Mouse (Mus musculus): ENCODE data around the gene Fshr. TPM values are rescaled to one million over a fixed set of nuclear protein-coding genes. Genes with fewer than 3 reads are reported as not detected.
"Not testable (repeated sequence)": the region's sequence is repeated elsewhere in the genome, so short reads cannot be mapped to it uniquely, and the experiment has no call there.

Fshr gene
- polyA plus RNA-seq (2012; fragmentation: generic; extraction: Trizol) = not detected
- long read RNA-seq, experiment 1 = 0 reads
- long read RNA-seq, experiment 2 = 0 reads

DNA sequence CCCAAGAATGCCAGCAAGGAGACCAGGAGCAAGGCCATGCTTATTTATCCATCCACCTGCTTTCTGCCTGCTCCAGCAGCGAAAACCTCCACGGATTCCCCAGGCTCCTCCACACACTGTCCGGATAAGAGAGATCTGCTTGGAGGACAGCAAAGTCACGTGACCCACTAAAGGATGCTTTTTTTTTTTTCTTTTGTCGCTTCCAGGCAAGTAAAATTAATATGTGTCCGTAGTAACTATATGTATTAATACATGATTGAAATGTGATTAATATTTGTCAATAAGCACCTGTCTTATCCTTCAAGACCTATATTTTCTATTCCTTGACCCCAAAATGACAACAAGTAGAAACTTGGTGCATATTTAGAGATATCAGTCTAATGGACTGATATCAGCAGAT, at the start of gene Fshr:
Gene Fshr (minus strand): TSS at position 101 of the 400 bp plus-strand sequence.
- Histone ChIP-seq H3K36me3 (ENCODE audit: control insufficient read depth, insufficient read depth) (no peaks in the 10 kb centered on the region), H3K79me3 (ENCODE audit: low read depth) (no peaks in the 10 kb centered on the region), H3ac (ENCODE audit: control insufficient read depth, insufficient read length, low read depth) (no peak within 1 kb of the TSS), H3K27me3 (ENCODE audit: control insufficient read depth, insufficient read depth, insufficient read length) (no peaks in the 10 kb centered on the region), H3K79me2 (ENCODE audit: control insufficient read depth, insufficient read depth) (no peaks in the 10 kb centered on the region), H3K4me3 (ENCODE audit: insufficient read depth, poor library complexity, severe bottlenecking) (no peak within 1 kb of the TSS)
- TF ChIP-seq MYOD1 (IDR thresholded peaks at IDR 0.05; ENCODE audit: control insufficient read depth, insufficient read length, low read depth) = no peak
- no peak for TF ChIP-seq CTCF (IDR thresholded peaks at IDR 0.05; ENCODE audit: control insufficient read depth, insufficient read depth, insufficient read length)
- TF ChIP-seq MYOG (IDR thresholded peaks at IDR 0.05; ENCODE audit: control insufficient read depth, extremely low read depth, insufficient read length) = no peak
- peak; percentile 2 for TF ChIP-seq USF1 (IDR thresholded peaks at IDR 0.05; ENCODE audit: low read depth)
- no peak for TF ChIP-seq MAX (IDR thresholded peaks at IDR 0.05)
- no peak for TF ChIP-seq FOSL1 (IDR thresholded peaks at IDR 0.05; ENCODE audit: insufficient read depth, low read length, poor library complexity, severe bottlenecking)
- TF ChIP-seq CEBPB (IDR thresholded peaks at IDR 0.05; ENCODE audit: low read depth) = no peak

DNA sequence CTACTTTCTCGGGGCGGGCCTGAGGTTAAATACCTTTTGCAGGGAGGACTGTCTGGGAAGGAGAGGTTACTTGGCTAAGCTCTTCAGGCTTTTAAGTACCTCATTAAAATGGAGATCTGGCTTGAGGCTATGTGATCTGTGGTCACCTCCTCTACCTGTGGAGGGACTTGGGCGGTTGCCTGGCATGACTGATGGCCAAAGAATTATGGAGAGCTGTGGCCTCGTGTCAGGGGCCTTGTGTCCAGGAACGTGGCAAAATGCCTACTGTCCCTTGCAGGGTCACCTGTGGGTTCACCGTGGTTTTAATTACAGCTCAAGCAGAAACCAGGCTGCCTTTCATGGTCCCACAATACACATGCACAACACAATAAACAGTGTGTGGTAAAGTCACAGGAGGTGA, 1.7 kb upstream of the Fshr start:
- H3K27me3 ChIP-seq (ENCODE audit: control insufficient read depth, insufficient read depth, insufficient read length) = no peaks in the 10 kb centered on the region
- no peaks in the 10 kb centered on the region for H3K79me3 ChIP-seq (ENCODE audit: low read depth)
- TF ChIP-seq USF1 (IDR thresholded peaks at IDR 0.05; ENCODE audit: low read depth) = no peak
- TF ChIP-seq FOSL1 (IDR thresholded peaks at IDR 0.05; ENCODE audit: insufficient read depth, low read length, poor library complexity, severe bottlenecking) = no peak
- no peak for TF ChIP-seq MYOD1 (IDR thresholded peaks at IDR 0.05; ENCODE audit: control insufficient read depth, insufficient read length, low read depth)
- no peak for TF ChIP-seq MAX (IDR thresholded peaks at IDR 0.05)
- TF ChIP-seq MYOG (IDR thresholded peaks at IDR 0.05; ENCODE audit: control insufficient read depth, extremely low read depth, insufficient read length) = no peak
- H3K4me3 ChIP-seq (ENCODE audit: insufficient read depth, poor library complexity, severe bottlenecking) = no peak overlapping the region
- no peaks in the 10 kb centered on the region for H3K36me3 ChIP-seq (ENCODE audit: control insufficient read depth, insufficient read depth)
- no peaks in the 10 kb centered on the region for H3K79me2 ChIP-seq (ENCODE audit: control insufficient read depth, insufficient read depth)
- H3ac ChIP-seq (ENCODE audit: control insufficient read depth, insufficient read length, low read depth) = no peak overlapping the region

DNA sequence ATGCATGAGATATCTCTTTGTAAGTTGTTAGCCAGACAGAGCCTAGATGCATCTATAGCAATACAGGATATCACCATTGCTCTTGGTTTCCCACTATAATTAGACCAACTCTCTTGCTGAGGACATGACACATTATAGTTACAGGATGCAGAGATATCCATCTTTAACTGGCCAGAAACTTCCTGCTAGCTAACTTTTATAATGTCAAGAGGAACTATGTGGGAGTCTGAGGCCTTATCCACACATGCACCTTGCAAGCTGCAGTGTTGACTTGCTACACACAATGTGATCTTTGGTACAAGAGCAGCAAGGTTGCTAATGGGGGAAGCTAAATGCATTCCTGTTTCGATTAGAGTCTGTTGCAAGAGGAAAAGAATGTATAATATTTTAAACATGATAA, 26.9 kb downstream of the Fshr start:
- H3K79me2 ChIP-seq (ENCODE audit: control insufficient read depth, insufficient read depth) = no peaks in the 10 kb centered on the region
- H3ac ChIP-seq (ENCODE audit: control insufficient read depth, insufficient read length, low read depth) = no peak overlapping the region
- no peaks in the 10 kb centered on the region for H3K36me3 ChIP-seq (ENCODE audit: control insufficient read depth, insufficient read depth)
- no peak overlapping the region for H3K4me3 ChIP-seq (ENCODE audit: insufficient read depth, poor library complexity, severe bottlenecking)
- no peaks in the 10 kb centered on the region for H3K79me3 ChIP-seq (ENCODE audit: low read depth)
- no peak for TF ChIP-seq CEBPB (IDR thresholded peaks at IDR 0.05; ENCODE audit: low read depth)
- no peak for TF ChIP-seq USF1 (IDR thresholded peaks at IDR 0.05; ENCODE audit: low read depth)
- TF ChIP-seq MAX (IDR thresholded peaks at IDR 0.05) = no peak
- no peak for TF ChIP-seq FOSL1 (IDR thresholded peaks at IDR 0.05; ENCODE audit: insufficient read depth, low read length, poor library complexity, severe bottlenecking)
- no peak for TF ChIP-seq CTCF (IDR thresholded peaks at IDR 0.05; ENCODE audit: control insufficient read depth, insufficient read depth, insufficient read length)
- TF ChIP-seq MYOD1 (IDR thresholded peaks at IDR 0.05; ENCODE audit: control insufficient read depth, insufficient read length, low read depth) = no peak
- no peak for TF ChIP-seq MYOG (IDR thresholded peaks at IDR 0.05; ENCODE audit: control insufficient read depth, extremely low read depth, insufficient read length)
- H3K27me3 ChIP-seq (ENCODE audit: control insufficient read depth, insufficient read depth, insufficient read length) = no peaks in the 10 kb centered on the region

DNA sequence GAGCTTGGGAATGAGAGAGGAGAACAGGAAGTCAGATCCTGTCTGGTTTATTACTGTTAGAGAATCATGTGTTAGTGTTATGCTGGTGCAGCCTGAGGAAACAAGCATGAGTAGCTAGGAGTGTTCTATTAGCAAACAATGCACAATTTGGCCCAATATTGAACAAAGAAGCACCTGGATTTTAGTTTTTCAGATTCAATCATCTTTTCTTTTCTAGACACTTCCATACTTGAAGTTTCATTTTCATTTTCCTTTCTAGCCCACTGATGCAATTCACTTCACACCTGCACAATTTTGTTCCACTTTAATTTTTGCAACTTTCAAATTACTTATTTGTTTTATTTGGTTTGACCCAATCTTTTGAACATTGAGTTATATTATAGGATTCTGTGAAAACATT, 35.7 kb downstream of the Fshr start:
- TF ChIP-seq FOSL1 (IDR thresholded peaks at IDR 0.05; ENCODE audit: insufficient read depth, low read length, poor library complexity, severe bottlenecking) (no peak), MAX (IDR thresholded peaks at IDR 0.05) (no peak), MYOD1 (IDR thresholded peaks at IDR 0.05; ENCODE audit: control insufficient read depth, insufficient read length, low read depth) (no peak), USF1 (IDR thresholded peaks at IDR 0.05; ENCODE audit: low read depth) (no peak), CEBPB (IDR thresholded peaks at IDR 0.05; ENCODE audit: low read depth) (no peak), CTCF (IDR thresholded peaks at IDR 0.05; ENCODE audit: control insufficient read depth, insufficient read depth, insufficient read length) (no peak), MYOG (IDR thresholded peaks at IDR 0.05; ENCODE audit: control insufficient read depth, extremely low read depth, insufficient read length) (no peak)

DNA sequence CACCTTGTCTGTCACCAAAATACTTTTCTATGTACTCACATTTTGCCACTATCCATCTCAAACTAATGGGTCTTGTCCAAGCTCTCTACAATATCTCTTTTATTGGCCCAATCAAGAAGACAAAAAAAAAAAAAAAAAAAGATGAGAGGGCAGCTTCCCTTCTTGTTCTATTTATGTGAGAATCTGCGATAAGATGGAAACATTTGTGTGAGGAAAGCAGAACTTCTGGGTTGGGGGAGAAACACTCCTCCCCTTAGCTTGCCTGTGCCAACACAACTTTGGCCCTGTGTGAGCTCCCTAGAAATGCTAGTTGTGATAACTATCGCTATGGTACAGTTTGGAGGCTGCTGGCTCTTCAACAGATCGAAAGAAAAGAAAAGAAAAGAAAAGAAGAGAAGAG, 38.0 kb downstream of the Fshr start:
- TF ChIP-seq MAX (IDR thresholded peaks at IDR 0.05) (no peak), MYOD1 (IDR thresholded peaks at IDR 0.05; ENCODE audit: control insufficient read depth, insufficient read length, low read depth) (no peak), FOSL1 (IDR thresholded peaks at IDR 0.05; ENCODE audit: insufficient read depth, low read length, poor library complexity, severe bottlenecking) (no peak), CTCF (IDR thresholded peaks at IDR 0.05; ENCODE audit: control insufficient read depth, insufficient read depth, insufficient read length) (no peak), CEBPB (IDR thresholded peaks at IDR 0.05; ENCODE audit: low read depth) (no peak), USF1 (IDR thresholded peaks at IDR 0.05; ENCODE audit: low read depth) (no peak), MYOG (IDR thresholded peaks at IDR 0.05; ENCODE audit: control insufficient read depth, extremely low read depth, insufficient read length) (no peak)
- Histone ChIP-seq H3K27me3 (ENCODE audit: control insufficient read depth, insufficient read depth, insufficient read length) (no peaks in the 10 kb centered on the region), H3K79me2 (ENCODE audit: control insufficient read depth, insufficient read depth) (no peaks in the 10 kb centered on the region), H3K36me3 (ENCODE audit: control insufficient read depth, insufficient read depth) (no peaks in the 10 kb centered on the region), H3ac (ENCODE audit: control insufficient read depth, insufficient read length, low read depth) (no peak overlapping the region), H3K4me3 (ENCODE audit: insufficient read depth, poor library complexity, severe bottlenecking) (no peak overlapping the region), H3K79me3 (ENCODE audit: low read depth) (no peaks in the 10 kb centered on the region)

More for the DNA sequence above, 35.7 kb downstream of the Fshr start:
- no peaks in the 10 kb centered on the region for H3K27me3 ChIP-seq (ENCODE audit: control insufficient read depth, insufficient read depth, insufficient read length)
- H3ac ChIP-seq (ENCODE audit: control insufficient read depth, insufficient read length, low read depth) = no peak overlapping the region
- H3K36me3 ChIP-seq (ENCODE audit: control insufficient read depth, insufficient read depth) = no peaks in the 10 kb centered on the region
- H3K79me2 ChIP-seq (ENCODE audit: control insufficient read depth, insufficient read depth) = no peaks in the 10 kb centered on the region
- no peaks in the 10 kb centered on the region for H3K79me3 ChIP-seq (ENCODE audit: low read depth)
- H3K4me3 ChIP-seq (ENCODE audit: insufficient read depth, poor library complexity, severe bottlenecking) = no peak overlapping the region

DNA sequence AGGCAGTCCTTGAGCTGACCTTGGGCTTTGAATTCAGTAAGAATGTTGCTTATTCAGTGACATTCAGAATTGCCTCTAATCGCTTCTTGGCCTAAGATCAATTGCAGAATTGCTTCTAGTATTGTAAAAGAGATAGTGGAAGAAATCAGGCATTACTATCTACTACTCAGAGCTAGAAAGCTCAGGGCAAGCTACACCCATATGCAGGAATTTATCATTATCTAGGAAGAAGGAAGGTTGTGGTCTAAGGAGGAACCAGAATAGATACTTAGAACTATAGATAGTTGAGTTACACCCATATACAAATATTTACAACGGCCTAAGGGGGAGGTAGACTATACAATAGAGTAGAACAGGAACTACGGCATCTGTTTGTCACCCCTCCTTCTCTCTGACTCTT, 41.1 kb downstream of the Fshr start:
- H3K27me3 ChIP-seq (ENCODE audit: control insufficient read depth, insufficient read depth, insufficient read length); H3ac ChIP-seq (ENCODE audit: control insufficient read depth, insufficient read length, low read depth); H3K36me3 ChIP-seq (ENCODE audit: control insufficient read depth, insufficient read depth); H3K79me3 ChIP-seq (ENCODE audit: low read depth); H3K79me2 ChIP-seq (ENCODE audit: control insufficient read depth, insufficient read depth); H3K4me3 ChIP-seq (ENCODE audit: insufficient read depth, poor library complexity, severe bottlenecking): not testable (repeated sequence)

Data from C2C12 (cell line).